Mouse (Mus musculus) layer of hippocampus, adult 8-10 months (tissue): ENCODE data around the gene Aatk. TPM values are rescaled to one million over a fixed set of nuclear protein-coding genes. Genes with fewer than 3 reads are reported as not detected.

Experiments used
- microRNA-seq, 2 experiments: library from miRNA; unstranded; fragments of <30 nt; microRNA quantifications; one replicate each; pipeline ENCODE4 v1.2.0; 2022
- total RNA-seq, 4 experiments: library from RNA; stranded (reverse); gene quantifications; 2 replicates each; pipeline ENCODE4 v1.2.4; 2022

The Aatk gene
- total RNA-seq, 4 experiments from 2014 or later: 217 to 247 (median 224) TPM

Small RNA genes lying within 50 kb of the gene (microRNA-seq; reads per million reads assigned to microRNA genes)
- 0 reads per million in 2 experiments for gene Gm25948
- gene Mir3065: 0 reads per million in 2 experiments
- 0 reads per million in 2 experiments for gene Mir338

Other genes starting within 250 kb of the Aatk start
- 10 to 100 TPM; 31.5 to 39.5 (median 37.3) TPM for gene Chmp6, start 133.7 kb downstream of the Aatk start, total RNA-seq
- 100 to 1,000 TPM; 170 to 244 (median 215) TPM for gene Baiap2, start 104.4 kb downstream of the Aatk start, total RNA-seq
- 10 to 100 TPM; 34.0 to 41.5 (median 35.9) TPM for gene Cep131, start 39.7 kb upstream of the Aatk start, total RNA-seq
- gene Tepsin, start 51.6 kb upstream of the Aatk start, total RNA-seq: 10 to 100 TPM; 17.7 to 18.2 (median 18.0) TPM
- 10 to 100 TPM; 17.8 to 46.9 (median 30.6) TPM for gene Ndufaf8, start 51.8 kb upstream of the Aatk start, total RNA-seq
- 10 to 100 TPM; 83.1 to 95.2 (median 88.8) TPM for gene Slc38a10, start 104.2 kb upstream of the Aatk start, total RNA-seq
- 10 to 100 TPM; 20.0 to 23.4 (median 21.4) TPM for gene Bahcc1, start 185.8 kb upstream of the Aatk start, total RNA-seq